Mouse (Mus musculus): ENCODE measurements around the gene Ptn. TPM values are rescaled to one million over a fixed set of nuclear protein-coding genes. Genes with fewer than 3 reads are reported as not detected.
"Not testable (repeated sequence)": the region's sequence is repeated elsewhere in the genome, so short reads cannot be mapped to it uniquely, and the experiment has no call there.

The Ptn gene
- polyA plus RNA-seq, 1 experiment from 2014 or later, result 113 TPM

- no peaks in the 10 kb centered on the region for H3K9me3 ChIP-seq (ENCODE audit: low read depth, low read length)
- H3K27me3 ChIP-seq (ENCODE audit: insufficient read depth, low read length), result no peaks in the 10 kb centered on the region
- DNase-seq (peak; percentile 1), ATAC-seq (ENCODE audit: insufficient read depth) (no peak)
- H3K27ac ChIP-seq (ENCODE audit: low read depth), result no peak overlapping the region
- TF ChIP-seq CTCF (IDR thresholded peaks at IDR 0.05; ENCODE audit: low read depth), result no peak
- 75% methylated on average over 10 of the region's 10 CpGs for WGBS
- no peaks in the 10 kb centered on the region for H3K4me1 ChIP-seq (ENCODE audit: insufficient read depth)
- no peak overlapping the region for H3K4me2 ChIP-seq
- no peaks in the 10 kb centered on the region for H3K36me3 ChIP-seq (ENCODE audit: insufficient read depth)
- no peak overlapping the region for H3K9ac ChIP-seq
- H3K4me3 ChIP-seq (ENCODE audit: low read depth, low read length), result no peak overlapping the region
Observed at GRCm38 (mm10) chr6:36755001-36755885, 54.8 kb downstream of the Ptn start.

GRCm38 (mm10) chr6:36752887-36753286 is 57.1 kb downstream of the Ptn start:
- H3K27me3 ChIP-seq (ENCODE audit: insufficient read depth, low read length), result no peaks in the 10 kb centered on the region
- ATAC-seq (ENCODE audit: insufficient read depth) (no peak), DNase-seq (no peak)
- WGBS, result 73% methylated on average over 6 of the region's 6 CpGs
- no peak overlapping the region for H3K27ac ChIP-seq (ENCODE audit: low read depth)
- no peak overlapping the region for H3K9ac ChIP-seq
- no peak overlapping the region for H3K4me3 ChIP-seq (ENCODE audit: low read depth, low read length)
- no peak overlapping the region for H3K4me2 ChIP-seq
- no peaks in the 10 kb centered on the region for H3K9me3 ChIP-seq (ENCODE audit: low read depth, low read length)
- no peak for TF ChIP-seq CTCF (IDR thresholded peaks at IDR 0.05; ENCODE audit: low read depth)
- no peaks in the 10 kb centered on the region for H3K36me3 ChIP-seq (ENCODE audit: insufficient read depth)
- H3K4me1 ChIP-seq (ENCODE audit: insufficient read depth), result no peaks in the 10 kb centered on the region

GRCm38 (mm10) chr6:36739811-36740210 is 70.2 kb downstream of the Ptn start:
- DNase-seq, result no peak
- H3K27me3 ChIP-seq (ENCODE audit: insufficient read depth, low read length), result no peaks in the 10 kb centered on the region
- H3K4me3 ChIP-seq (ENCODE audit: low read depth, low read length), result no peak overlapping the region
- no peak overlapping the region for H3K27ac ChIP-seq (ENCODE audit: low read depth)
- TF ChIP-seq CTCF (IDR thresholded peaks at IDR 0.05; ENCODE audit: low read depth), result no peak
- 88% methylated on average over 5 of the region's 5 CpGs for WGBS
- ATAC-seq (ENCODE audit: insufficient read depth), result no peak
- no peak overlapping the region for H3K4me2 ChIP-seq
- H3K9ac ChIP-seq, result no peak overlapping the region
- peaks cover 9% of the 10 kb centered on the region; the same call in 1 of the 2 replicates for H3K36me3 ChIP-seq (ENCODE audit: insufficient read depth)
- H3K9me3 ChIP-seq (ENCODE audit: low read depth, low read length), result no peaks in the 10 kb centered on the region
- H3K4me1 ChIP-seq (ENCODE audit: insufficient read depth), result no peaks in the 10 kb centered on the region

- Histone ChIP-seq H3K27ac (ENCODE audit: low read depth) (no peak overlapping the region), H3K9me3 (ENCODE audit: low read depth, low read length) (0 out of 2 replicates have a peak, but pooled peaks cover under 1% of the 10 kb centered on the region), H3K4me1 (ENCODE audit: insufficient read depth) (no peaks in the 10 kb centered on the region), H3K9ac (no peak overlapping the region), H3K36me3 (ENCODE audit: insufficient read depth) (peaks cover 18% of the 10 kb centered on the region), H3K4me3 (ENCODE audit: low read depth, low read length) (no peak overlapping the region), H3K4me2 (no peak overlapping the region), H3K27me3 (ENCODE audit: insufficient read depth, low read length) (no peaks in the 10 kb centered on the region)
- ATAC-seq (ENCODE audit: insufficient read depth) (no peak), DNase-seq (no peak)
- 76% methylated on average over 2 of the region's 2 CpGs for WGBS
- no peak for TF ChIP-seq CTCF (IDR thresholded peaks at IDR 0.05; ENCODE audit: low read depth)
Observed at GRCm38 (mm10) chr6:36736763-36737162, 73.3 kb downstream of the Ptn start.

GRCm38 (mm10) chr6:36735622-36736021 is 74.4 kb downstream of the Ptn start:
- not testable (repeated sequence) for DNase-seq; H3K4me1 ChIP-seq (ENCODE audit: insufficient read depth); H3K27ac ChIP-seq (ENCODE audit: low read depth); H3K9ac ChIP-seq; H3K4me3 ChIP-seq (ENCODE audit: low read depth, low read length); ATAC-seq (ENCODE audit: insufficient read depth); H3K9me3 ChIP-seq (ENCODE audit: low read depth, low read length); H3K27me3 ChIP-seq (ENCODE audit: insufficient read depth, low read length); H3K4me2 ChIP-seq
- H3K36me3 ChIP-seq (ENCODE audit: insufficient read depth), result peaks cover 18% of the 10 kb centered on the region
- WGBS, result 79% methylated on average over 4 of the region's 4 CpGs

GRCm38 (mm10) chr6:36729811-36730210 is 80.2 kb downstream of the Ptn start:
- H3K4me3 ChIP-seq (ENCODE audit: low read depth, low read length); H3K9ac ChIP-seq; H3K27ac ChIP-seq (ENCODE audit: low read depth); H3K4me1 ChIP-seq (ENCODE audit: insufficient read depth); H3K9me3 ChIP-seq (ENCODE audit: low read depth, low read length); H3K4me2 ChIP-seq; H3K27me3 ChIP-seq (ENCODE audit: insufficient read depth, low read length); ATAC-seq (ENCODE audit: insufficient read depth); DNase-seq: not testable (repeated sequence)
- H3K36me3 ChIP-seq (ENCODE audit: insufficient read depth), result peaks cover 13% of the 10 kb centered on the region; the same call in 1 of the 2 replicates
- 92% methylated on average over 7 of the region's 7 CpGs for WGBS

- peak; percentile 67; the same call in 1 of the 2 replicates for ATAC-seq (ENCODE audit: insufficient read depth)
- 52% methylated on average over 7 of the region's 7 CpGs for WGBS
Observed at GRCm38 (mm10) chr6:36728079-36728478, 81.9 kb downstream of the Ptn start.

More at GRCm38 (mm10) chr6:36728079-36728478, 81.9 kb downstream of the Ptn start:
- Histone ChIP-seq H3K27ac (ENCODE audit: low read depth) (no peak overlapping the region), H3K9me3 (ENCODE audit: low read depth, low read length) (peaks cover 8% of the 10 kb centered on the region; the same call in 1 of the 2 replicates), H3K4me1 (ENCODE audit: insufficient read depth) (no peaks in the 10 kb centered on the region), H3K4me2 (no peak overlapping the region), H3K4me3 (ENCODE audit: low read depth, low read length) (no peak overlapping the region), H3K9ac (no peak overlapping the region), H3K27me3 (ENCODE audit: insufficient read depth, low read length) (no peaks in the 10 kb centered on the region), H3K36me3 (ENCODE audit: insufficient read depth) (peaks cover 6% of the 10 kb centered on the region; the same call in 1 of the 2 replicates)
- DNase-seq, result peak; percentile 63
- no peak for TF ChIP-seq CTCF (IDR thresholded peaks at IDR 0.05; ENCODE audit: low read depth)

All from lung, embryonic 14.5 days (tissue).